Mouse (Mus musculus): Measurements from ENCODE around the gene Gdf15.

Gdf15 gene

DNA sequence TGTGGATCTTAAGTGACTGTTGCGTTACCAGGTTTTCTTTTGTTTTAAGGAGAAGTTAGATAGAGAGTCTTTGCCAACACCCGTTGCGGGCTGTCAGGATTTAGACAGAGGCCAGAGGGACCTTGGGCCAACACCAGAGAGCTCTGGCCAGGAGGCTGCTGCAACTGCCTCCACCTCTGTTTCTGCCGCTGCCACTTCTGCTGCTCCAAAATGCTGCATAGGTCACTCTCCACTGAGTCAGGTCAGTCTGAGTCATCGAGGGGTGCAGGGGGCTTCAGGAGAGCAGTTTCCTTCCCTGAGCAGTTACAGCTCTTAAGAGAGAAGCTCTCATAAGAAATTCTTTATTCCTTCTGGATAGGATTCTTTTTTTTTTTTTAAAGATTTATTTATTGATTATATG is 5.2 kb downstream of the Gdf15 start:
- DNase-seq: no peak

DNA sequence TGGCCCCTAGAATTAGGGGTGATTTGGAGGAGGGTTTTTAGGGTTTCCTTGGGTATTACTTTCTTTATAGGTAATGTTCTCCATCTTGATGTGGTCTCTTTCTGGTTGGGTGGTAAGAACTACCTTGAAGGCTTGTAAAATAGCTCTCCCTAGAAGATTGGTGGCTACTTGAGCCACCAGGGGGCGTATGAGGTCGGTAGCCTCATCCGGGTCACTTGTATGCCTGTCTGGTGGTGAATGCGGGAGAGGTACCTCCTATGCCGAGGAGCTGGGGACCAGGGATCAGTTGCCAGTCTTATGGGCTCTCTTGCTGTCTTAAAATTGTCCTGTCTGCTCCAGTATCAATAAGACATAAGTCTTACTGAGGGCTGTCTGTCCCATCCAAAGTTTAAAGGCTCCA is 7.2 kb downstream of the Gdf15 start:
- peak; percentile 71 to 90 for DNase-seq

DNA sequence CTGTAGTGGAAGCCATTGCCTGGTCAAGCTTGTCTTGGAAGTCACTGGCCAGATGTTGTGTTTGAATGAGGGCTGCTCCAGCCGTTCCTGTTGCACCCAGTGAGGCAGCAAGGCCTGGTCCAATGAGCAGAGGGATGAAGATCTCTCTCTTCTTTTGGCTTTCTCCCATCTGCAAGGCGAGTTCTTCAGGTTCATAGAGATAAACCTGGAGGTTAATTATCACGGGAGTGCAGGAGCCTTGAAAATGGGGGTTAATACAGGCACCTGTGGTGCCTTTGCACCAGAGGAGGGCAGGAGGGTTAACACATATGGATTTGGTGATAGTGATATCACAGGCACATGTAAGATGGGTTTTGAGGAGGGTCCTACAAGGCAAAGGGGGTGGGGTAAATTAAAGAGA is 10.0 kb downstream of the Gdf15 start:
- no peak for DNase-seq

DNA sequence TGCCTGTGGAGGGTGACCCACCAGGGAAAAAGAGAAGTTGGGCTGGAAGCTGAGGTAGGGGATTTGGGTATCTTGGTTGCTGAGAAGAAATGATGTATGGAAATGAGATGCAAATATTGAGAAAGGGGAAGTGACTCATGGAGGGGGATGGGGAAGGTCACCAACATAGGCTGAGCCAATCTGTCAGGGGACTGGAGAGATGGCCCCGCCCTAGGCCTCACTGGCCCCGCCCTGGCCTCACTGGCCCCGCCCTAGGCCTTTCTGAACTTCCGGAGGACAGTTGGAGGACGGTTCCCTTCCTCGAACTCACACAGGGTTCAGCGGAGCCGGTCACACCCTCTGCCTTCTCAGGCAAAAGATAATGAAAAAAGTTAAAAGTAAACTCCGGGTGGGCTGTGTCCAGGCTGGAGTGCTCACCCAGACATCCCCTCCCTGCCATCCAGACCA is 13.3 kb downstream of the Gdf15 start:
- DNase-seq: peak in 1 of 2 experiments; percentile 65

DNA sequence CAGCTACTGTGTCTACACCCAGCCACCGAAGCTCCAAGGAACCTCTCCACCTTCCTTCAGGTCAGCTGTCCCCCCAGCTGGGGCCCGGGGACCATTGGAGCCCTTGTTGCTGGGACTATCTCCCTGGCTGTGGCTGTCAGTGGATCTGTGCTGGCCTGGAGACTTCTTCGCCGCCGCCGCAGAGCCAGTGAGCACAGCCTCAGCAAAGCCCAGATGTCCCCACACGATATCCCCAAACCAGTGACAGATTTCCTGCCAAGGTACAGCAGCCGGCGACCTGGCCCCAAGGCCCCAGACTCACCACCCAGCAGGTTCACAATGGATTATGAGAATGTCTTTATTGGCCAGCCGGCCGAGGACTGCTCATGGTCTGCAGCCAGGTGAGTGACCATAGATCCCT is 14.3 kb downstream of the Gdf15 start:
- DNase-seq: no peak

DNA sequence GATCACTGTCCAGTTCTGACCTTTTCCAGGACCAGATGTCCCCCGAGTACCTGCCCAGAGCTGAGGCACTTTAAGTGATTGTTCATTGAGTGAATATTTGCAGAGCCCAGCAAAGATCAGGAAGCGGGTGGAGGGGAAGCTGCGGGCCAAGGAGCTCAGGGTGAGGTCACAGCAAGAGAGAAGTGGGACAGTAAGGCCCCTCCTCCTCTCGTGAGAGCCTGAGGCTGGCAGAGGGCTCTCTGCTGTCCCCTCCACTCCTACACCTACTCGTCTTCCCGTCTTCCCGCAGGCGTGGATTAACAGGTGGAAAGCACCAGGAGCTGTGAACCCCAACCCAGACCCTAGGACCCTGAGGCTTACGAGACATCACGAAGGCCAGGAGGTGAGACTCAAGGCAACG is 15.6 kb downstream of the Gdf15 start:
- DNase-seq: no peak

DNA sequence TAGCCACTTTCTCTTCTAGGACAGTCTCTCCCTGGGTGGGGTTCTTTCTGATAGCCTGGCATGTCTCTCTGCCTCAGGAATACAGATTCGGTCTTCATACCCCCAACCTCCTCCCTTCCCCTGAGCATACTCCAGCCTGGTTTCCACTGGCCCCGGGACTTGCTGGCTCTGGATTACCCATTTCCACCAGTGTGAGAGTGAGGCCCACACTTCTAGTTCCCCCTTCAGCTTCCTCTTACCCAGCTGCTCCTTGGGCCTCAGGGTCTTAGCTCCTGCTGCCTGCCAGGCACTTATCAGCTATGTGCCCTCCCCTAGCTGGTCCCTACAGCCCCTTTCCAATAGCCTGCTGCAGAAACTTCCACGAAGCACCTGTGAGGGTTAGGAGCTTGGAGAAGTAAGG is 16.4 kb downstream of the Gdf15 start, which contains the start of gene Lrrc25:
Gene Lrrc25 (plus strand): TSS at position 262 of the 400 bp plus-strand sequence.
- no peak for DNase-seq

DNA sequence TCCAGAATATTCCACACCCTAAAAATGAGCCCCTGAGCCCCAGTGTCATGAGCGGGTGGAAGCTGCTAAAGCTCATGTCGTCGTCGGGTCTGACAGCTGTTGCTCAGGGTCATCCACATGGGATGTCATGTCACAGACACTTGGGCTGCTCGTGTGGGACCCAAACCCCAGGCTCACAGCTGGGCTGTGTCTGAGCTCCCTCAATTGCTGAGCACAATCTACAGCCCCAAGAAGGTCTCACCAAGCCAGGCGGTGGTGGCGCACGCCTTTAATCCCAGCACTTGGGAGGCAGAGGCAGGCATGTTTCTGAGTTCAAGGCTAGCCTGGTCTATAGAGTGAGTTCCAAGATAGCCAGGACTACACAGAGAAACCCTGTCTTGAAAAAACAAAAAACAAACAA is 17.0 kb downstream of the Gdf15 start:
- DNase-seq: no peak

DNA sequence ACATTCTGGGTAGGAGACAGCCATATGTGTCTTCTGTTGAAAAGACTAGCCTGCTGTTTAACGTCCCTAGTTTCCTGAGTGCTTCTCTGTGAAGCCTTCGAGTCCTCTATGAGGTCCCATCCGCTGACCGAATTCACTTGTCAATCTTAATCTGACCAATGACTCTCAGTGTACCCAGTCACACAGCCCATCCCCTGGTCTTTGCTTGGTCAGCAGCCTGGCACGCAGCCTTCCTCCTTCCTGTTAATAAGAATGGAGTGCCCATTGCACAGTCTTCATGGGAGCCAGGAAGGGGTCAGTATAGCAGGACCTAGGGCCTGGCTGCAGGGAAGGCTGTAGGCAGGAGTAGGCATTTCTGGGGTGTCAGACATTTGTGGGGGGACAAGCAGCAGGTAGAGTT is 17.8 kb downstream of the Gdf15 start:
- no peak for DNase-seq

DNA sequence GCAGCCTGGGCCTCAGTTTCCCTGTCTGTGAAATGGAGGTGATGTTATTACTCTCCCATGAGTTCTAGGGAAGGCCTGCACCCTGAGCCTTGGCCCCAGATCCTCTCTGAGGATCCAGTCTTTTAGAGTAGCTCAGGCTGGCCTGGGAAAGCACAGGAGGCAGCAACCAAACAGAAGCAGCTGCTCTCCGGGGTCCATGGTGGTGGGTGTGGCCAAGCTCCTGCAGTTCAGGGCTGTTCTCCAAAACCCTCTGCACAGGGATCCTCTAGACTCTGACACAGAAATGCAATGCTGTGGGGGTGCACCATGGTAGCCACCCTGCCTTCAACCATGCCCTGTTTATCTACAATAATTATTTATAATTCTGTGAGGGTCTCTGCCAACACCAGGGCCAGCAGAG is 18.5 kb downstream of the Gdf15 start:
- DNase-seq: no peak

DNA sequence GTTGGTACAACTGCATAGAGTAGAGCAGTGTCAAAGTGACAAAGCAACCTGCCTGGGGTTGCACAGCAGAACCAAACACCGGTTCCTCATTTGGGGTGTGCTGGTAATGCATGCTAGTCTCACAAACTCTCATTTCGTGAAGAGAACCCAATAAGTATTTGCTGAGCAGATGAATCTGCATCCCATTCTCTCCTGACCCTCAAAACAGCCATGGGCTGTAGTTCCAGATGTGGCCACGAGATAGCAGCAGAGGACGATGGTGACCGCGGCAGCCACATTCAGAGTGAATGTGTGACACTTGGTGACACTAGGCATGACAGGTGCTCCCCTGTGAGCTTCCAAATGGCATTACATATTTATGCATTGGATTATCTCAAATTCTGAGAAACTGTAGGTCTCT is 20.4 kb downstream of the Gdf15 start:
- DNase-seq: peak; percentile 86 to 93

DNA sequence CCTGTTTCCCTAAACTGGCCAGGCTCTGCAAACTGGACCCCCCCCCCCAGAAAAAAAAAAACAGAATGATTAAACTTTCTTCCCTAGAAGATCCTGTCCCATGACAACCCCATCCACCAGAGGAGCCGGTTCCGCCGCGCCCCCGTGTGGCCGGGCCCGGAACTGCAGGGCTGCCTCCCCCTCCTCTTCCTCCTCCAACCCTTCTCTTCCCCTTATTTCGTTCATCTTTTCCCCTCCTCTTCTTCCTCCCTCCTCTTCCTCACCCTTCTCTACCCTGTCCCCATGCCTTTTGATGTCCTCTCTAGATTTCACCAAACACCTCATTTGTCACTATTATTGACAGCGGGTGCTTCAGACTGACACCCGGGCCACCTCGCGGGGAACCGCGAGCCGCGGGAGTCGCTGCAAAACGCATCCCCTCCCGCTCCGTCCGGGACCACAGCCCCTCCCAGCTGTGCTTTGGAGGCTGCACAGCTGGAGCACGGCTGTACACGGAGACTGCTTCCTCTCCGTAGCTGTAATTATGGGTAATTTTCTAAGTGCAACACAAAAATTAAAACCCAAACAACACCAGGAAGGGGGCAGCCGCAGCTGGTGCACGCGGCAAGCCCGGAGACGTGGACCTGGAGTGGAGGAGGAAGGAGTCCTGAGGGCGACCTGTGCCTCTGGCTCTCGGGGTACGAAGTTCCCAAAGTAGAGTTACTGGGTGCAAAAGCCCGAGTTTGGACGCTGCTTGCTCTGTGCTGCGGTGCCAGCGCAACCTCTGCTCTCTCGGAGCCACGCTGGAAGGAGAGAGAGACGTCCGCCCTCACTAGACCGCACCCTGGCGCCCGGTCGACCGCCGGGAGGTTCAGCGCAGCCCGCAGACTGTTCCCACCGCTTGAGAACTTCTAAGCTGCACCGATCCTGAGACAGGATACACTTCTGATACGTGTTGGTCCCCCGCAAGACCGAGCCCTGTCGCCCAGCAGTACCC is 21.2 kb downstream of the Gdf15 start:
- peak; percentile 77 to 91 for DNase-seq

DNA sequence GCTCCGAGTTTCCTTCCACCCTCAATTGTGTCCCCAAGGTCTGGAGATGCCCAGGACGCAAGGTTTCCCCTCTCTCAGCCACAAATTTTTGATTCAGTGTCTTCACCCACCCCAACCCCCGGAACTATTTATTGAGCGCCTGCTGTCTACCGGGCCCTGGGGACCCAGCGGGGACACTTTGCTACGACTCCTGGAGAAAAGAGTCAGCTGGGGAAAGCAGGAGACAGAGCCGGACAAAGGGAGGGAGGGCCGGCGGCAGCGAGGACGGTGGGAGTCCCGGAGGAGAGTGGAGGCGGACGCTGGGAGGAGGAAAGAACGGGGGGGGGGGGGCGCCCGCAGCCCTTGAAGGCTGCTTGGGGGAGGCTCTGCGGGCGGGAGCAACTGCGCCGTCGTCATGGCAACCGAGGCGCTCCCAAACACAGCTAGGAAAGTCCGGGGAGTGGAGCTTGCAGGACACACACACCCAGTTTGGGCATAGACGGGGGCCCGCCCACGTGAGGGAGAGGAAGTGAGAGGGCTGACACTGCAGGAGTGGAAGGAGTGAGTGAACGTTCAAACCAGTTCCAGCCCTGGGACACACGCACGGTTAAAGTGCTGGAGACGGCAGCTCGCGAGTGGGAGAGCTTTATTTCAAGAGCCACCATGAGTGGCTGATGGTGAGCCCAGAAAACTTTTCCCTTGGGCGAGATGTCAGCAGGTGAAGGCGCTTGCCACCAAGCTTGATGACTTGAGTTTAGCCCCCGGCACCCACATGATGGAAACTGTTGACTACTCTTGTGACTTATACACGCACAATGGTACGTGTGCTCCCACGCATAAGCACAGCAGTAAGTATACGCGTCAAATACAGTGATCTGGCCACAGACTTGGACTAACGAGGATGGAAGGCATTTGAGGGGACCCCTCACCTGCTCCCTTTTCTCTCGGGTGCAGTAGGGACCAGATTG is 22.1 kb downstream of the Gdf15 start:
- peak; percentile 91 to 95 for DNase-seq

DNA sequence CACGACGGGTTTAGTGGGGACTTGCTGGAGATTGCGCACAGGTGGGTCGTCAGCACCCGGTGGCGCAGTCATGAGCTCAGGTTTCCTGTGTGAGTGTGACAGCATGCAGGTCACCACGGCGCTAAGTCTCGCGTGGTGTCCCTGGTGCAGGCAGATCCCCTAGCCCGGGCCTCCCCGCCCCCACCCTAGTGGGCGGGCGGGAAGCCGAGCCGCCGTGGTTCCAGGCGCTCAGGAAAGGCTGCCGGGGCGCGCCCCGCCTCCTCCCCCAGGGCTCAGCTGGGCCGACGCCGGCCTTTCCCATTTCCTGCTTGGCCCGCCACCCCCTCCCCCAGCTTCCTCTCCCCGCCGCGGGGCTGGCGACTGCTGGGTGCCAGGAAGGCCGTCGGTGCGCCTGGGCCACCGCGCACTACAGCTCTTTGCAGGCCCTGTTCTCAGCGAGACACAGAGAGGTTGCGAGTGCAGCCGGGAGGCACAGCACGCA is 22.8 kb downstream of the Gdf15 start:
- peak; percentile 92 to 94 for DNase-seq

DNA sequence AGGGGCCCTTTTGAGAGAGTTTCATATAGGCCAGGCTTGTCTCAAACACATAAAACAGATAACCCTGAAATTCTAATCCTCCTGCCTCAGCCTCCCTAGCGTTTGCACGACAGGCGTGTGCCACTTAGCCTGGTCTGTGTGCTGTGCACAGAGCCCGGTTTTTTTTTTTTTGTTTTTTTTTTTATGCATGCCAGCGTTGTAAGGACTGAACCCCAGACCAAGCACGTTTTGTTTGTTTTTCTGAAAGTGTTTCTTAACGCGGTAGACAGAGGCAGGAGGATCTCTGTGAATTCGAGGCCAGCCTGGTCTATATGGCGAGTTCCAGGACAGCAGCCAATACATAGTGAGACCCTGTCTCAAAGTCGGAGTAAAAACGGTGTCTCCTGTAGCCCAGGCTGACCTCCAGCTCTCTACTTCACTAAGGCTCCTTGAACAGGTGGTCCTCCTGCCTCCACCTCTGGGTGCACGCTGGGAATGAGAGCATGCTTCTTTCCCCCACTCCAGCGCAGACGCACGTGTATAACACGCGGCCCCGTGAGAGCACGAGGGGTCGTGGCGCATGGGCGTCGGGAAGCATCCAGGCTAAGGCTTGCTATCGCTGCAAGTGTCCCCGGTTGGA is 23.4 kb downstream of the Gdf15 start, which contains the start of gene Ssbp4:
Gene Ssbp4 (minus strand): TSS at position 124 of the 619 bp plus-strand sequence.
- DNase-seq: no peak

DNA sequence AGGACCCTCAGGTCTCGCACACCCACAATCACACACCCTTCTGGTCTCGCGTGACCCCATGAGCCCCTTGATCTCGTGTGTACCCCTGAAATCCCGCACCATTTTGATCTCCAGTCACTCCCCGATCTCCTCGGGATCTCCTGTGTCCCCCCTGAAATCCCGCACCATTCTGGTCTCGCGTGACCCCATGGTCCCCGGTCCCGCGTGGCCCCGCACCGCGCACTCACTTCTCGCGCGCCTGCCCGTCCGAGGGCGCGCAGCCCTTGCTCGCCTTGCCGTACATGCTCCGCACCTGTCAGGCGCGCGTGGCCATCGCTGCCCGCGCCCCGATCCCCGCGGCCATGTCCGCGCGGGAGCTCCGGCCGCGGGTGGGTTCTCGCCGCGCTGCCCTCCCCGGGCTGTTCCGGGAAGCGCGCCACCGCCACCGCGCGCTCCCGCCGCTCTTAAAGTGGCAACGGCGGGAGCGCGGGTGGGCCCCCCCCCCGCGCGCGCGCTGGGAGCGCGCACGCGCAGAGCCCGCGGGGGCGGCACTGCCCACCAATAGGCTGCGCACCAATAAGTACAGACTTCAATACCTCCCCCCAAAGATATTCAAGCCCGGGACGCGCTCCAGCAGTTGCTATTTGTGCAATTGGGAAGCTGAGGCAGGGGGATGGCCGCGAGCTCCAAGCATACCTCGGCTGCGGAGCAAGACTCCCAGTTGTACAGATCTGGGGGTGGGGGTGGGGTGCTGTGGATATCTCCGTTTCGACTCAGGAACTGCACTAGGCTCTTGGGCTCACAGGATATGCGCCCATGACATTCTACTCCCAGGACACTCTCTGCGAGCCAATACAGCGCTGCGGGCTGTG is 24.1 kb downstream of the Gdf15 start:
- peak in 1 of 2 experiments; percentile 68 for DNase-seq

DNA sequence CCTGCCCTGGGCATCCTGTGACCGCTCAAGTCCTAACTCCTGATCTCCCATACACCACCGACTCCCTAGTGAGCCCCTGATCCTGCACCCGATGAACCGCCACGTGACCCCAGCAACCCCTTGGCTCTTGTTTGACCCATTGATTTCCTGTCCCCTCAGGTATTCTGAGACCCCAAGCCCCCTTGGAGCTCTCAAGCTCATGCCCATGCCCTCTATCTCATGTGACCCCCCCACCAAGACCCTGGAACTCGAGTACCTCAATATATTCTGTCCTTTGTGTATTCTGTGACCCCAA is 24.7 kb downstream of the Gdf15 start:
- DNase-seq: no peak

DNA sequence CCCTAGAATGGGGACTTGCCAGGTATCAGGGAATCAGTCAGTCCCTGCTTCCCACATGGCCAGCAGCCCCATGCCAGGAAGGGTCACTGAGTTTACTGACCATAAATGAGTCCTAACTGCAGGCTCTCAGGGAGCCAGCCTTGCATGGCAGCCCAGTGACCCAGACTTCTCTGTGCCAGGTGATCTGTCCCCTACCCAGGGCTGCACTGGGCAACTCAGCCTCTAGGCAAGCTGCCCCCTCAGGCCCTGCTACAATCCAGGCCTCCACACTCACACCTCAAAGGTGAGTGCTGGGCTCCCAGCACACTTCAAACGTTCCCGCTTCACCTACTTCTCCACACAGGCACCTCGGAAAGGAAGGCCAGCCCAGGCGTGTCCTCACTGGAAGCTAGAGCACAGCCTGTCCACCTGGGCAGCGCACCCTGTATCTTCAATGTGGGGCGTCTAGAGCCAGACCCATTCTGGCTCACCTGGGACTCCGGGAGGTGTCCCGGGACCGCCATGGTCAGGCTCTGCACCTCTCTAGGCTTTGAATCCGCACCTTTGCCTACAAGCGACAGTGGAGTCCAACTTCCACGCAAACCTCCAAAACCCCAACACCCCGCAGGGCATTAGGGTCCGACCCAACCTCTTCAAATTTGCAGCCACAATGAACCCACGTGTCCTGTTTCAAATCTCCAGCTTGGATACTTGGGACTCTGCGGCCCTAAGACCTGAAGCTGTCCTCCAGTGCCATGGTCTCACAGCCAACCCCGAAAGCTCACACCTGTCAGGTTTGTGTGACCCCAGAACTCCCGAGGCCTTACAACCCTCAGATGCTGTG is 25.3 kb downstream of the Gdf15 start:
- peak in 1 of 2 experiments; percentile 51 for DNase-seq

DNA sequence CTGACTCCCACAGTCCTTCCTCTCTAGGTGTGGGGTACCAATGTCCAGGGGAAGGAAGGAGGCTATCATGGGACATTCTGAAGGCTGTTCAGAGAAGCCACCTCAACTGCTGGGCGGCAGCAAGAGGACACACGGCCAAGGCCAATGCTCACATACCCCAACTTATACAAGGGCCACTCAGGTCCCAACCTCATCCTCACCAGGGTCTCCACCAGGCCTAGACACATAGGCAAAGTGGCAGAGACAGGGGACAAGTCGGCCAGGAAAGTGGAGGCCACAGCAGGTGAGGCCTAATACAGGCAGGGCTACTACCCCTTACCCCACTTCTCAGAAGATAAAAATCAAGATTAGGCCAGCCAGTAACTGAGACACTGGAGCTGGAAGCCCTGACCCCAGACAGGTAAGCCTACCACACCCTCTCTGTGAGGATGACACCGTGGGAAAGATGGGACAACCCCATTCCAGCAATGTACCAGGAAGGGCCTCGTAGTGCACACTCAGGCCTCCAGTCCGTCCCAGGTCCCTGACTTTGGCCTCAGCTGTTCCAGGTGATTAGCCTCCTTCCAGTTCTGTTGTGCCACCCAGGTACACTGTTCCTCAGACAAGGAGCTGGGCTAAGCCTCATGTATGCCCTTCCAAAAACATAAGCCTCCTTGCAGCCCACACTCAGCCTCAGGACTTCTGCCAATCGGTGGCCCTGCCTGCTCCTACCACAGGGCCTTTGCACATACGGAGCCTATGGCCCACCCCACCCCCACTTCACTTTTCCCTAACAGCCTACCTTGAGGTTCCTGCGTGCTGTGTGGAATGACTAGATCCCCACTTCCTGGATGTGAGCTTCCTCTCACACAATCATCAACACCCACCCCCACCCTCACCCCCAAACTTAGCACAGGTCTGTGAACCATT is 26.1 kb downstream of the Gdf15 start:
- no peak for DNase-seq

DNA sequence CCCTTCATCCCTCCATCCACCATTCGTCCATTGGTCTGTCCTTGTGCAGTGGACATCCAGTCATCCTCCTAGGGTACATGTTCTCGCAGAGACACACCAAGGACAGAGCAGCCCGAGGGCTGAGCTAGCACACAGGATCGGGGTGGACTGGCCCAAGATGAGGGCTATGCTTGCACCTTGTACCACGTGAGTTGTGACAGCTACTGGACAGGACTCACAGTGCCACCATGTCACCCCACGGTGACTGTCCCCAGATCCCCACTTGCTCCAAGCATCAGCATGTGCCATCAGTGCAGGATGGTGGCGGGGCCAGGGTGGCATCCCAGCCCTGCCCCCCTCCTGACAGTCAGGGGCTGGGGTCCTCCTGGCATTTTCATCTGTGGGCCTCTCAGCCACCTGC is 27.7 kb downstream of the Gdf15 start:
- no peak for DNase-seq

All from kidney, postnatal 36 days (tissue).